Mouse (Mus musculus): ENCODE data around the gene Dpf1.

- no peak for TF ChIP-seq CTCF (IDR thresholded peaks at IDR 0.05; ENCODE audit: low read depth, low read length)
- no peak for TF ChIP-seq POLR2A (IDR thresholded peaks at IDR 0.05; ENCODE audit: borderline replicate concordance, low read depth, low read length)
These were observed 41.8 kb downstream of the Dpf1 start for GRCm38 (mm10) chr7:29345534-29345933.
